Mouse (Mus musculus): Measurements from ENCODE around the gene Myh9.
A peak's percentile ranks its signal among the peaks of the same experiment; 100 is the strongest.

Gene Myh9

DNA sequence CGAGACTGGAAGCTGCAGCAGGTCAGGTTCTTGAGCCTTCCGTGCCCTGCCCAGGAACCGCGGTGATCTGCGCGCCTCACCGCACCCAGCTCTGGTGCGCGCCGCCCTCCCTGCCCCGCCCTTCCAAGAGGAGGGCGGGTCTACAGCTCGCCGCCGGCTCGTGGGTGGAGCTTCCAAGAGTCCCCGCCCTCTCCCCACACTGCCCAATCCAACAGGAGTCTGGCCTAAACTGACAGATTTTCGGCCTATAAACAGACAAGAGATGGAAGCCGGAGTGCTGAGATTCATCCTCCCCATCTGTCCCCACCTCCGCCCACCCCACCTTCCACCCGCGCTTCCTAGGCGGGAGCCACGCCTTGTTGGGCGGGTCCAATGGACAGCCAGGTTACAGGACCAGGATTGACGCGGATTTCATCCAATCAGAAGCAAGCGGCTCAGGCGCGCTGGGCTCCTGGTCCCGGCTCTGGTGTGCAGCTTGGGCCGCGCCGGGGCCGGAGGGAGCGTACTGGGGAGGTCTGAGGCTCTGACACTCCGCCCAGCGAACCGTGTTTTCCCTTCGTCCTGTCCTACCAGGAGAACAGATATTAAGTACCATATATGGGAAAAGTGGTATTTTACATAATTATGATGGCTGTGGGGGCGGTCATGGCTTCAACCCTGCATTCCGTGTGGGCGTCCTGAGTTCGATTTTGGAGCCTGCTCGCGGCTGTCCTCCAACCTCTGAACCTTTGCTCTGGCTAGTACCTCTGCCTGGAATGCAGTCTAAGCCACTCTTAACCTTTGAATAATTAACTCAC lies at the start of gene Myh9:
Gene Myh9 (minus strand): TSS at position 129 of the 797 bp plus-strand sequence.
- peak; percentile 100 for DNase-seq

DNA sequence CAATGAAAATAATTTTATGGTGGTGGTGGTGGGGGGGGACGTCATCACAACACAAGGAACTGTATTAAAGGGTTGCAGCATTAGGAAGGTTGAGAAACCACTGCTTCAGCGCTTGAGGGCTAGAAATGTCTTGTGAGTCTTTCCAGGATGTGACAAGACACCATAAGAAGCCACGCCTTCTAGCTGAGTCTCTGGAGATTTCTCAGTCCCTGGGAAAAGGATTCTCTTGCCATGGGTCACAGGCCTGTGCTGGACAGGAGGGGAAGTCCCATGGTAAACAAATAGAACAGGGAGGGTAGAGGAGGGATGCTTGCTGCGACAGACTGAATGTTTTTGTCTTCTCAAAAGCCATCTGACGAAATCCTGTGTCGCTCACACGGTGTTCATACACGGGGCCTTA lies 49.8 kb upstream of the Myh9 start:
- DNase-seq = peak; percentile 83

DNA sequence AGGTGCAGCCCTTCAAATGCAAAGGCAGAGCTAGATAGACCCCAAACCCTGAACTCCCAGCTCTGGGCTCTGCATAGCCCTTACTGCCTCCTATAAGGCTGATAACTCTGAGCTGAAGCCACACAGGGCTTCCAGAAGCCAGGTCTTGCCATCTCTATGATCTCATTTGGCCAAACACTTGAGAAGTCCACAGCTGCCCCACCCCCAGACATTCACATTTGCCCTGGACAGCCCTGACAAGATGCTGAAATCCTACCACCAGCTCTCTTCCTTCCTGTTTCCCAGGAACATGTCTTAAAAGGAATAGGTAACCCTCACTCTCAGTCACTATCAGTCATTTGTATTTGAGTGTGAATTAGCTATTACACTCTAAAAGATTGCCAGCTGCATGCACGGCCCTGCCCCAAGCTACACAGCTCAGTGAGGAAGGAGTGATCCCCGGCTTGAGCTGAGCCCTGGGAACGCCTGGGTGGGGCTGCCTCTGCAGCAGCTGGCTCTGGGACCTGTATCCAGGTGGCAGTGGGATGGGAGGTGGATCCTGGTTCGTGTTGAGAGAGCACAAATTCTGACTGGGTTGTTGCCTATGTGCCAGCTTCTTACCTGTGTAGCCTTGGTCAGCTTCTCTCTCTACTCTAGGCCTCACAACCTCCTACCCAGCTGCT lies 47.9 kb upstream of the Myh9 start:
- DNase-seq = peak; percentile 81

DNA sequence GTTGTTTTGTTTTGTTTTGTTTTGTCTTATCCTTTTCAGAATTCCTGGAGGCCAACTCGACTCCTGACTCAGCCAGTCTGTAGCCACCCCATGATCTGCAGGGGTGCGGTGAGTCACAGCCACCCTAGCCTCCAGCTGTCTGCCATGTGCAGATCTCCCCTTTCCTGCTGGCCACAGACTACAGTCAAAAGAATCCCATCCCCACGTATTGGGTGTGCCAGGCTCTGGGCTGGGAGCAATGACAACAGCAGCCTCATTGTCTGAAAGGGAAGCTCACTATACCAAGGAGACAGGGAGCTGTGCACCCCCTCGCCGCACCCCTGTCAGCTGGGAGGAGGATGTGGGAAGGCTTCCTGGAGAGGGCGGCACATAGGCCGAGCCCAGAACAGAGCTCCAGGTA lies 46.3 kb upstream of the Myh9 start:
- peak; percentile 49 for DNase-seq

DNA sequence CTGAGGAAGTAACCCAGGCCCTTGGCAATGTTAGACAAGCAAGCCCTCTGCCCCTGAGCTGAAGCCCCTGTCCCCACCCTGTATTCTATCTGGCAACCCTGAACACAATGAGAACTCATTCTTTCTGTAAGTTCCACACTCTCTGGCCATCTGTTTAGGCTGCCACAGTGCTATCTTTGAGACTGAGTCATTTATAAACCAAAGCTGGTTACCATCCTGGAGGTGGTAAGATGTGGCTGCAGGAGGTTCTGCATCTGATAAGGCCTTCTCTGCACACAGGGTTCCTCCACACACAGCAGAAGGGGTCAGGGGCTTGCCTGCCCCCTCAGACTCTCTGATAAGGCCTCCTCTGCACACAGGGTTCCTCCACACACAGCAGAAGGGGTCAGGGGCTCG lies 45.1 kb upstream of the Myh9 start:
- no peak for DNase-seq

DNA sequence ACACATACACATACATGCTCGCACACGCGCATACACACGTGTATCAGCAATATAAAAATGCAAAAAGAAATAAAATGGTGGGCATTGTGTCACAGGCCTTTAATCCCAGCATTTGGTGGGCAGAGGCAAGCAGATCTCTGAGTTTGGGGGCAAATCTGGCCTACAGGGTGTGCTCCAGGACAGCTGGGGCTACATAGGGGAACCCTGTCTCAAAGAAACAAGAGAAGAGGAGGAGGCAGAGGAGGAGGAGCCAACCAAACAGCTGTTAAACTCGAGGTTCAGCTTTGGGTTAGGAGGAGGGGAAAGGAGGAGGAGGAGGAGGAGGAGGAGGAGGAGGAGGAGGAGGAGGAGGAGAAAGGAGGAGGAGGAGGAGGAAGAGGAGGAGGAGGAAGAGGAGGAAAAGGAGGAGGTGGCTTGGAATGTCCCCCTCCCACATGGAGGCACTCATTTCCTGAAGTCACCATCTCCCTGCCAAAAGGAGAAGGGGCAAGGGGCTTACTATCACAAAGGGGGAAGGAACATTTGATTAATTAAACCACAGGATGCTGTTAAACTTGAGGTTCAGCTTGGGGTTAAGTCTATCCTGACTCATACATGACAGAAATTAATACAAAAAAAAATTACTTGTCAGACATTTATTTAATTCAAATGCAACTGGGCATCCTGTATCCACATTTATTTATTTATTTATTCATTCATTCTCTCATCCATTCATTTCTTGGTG lies 44.6 kb upstream of the Myh9 start:
- no peak for DNase-seq

DNA sequence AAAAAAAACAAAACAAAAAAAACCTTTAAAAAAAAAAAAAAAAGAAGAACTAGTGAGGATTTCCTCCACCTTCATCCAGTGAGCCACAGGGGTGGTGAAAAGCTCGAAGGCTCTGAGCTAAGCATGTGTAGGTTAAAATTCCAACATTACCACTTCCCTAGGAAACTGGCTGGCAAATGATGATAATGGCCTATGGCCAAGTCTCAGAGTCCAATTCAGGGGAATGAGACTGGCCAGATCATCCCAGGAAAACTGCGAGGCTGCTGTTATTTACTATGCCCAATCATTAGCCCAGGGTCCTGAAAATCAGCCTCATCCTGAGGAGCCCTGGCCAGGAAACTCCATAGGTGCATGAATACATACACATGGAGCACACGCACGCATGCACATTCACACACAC lies 44.0 kb upstream of the Myh9 start:
- no peak for DNase-seq

DNA sequence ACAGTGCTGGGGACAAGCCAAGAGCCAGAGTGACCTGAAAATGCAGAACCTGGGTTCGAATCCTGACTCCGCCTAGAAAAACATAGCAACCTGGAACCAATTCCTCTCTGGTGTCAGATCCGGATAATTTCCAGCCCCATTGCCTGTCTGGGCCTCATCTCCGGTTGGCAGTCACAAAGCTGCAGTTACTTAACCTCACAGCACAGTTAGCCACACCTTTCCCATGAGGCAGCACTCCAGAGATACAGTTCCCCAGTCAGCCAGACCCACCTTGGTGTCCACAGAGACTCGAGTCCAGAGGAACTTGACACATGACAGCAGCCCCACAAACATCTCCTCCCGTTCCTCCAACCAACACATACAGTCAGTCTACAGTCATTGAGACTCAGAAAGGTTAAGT lies 43.2 kb upstream of the Myh9 start:
- no peak for DNase-seq

DNA sequence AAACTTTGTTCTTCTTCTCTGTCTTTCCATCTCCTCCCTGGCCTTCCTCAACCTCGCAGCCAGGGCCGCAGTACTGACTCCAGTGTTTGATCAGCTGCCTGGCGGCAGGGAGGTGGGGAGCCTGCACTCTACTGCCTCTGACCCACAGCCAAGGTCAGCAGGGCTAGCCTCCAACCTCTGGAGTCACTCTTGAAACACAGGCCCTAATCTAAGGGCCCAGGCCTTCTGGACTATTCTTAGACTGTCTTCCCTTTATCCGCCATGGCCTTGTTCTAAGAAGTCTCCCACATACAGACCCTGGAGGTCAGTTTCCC lies 41.7 kb upstream of the Myh9 start:
- no peak for DNase-seq

DNA sequence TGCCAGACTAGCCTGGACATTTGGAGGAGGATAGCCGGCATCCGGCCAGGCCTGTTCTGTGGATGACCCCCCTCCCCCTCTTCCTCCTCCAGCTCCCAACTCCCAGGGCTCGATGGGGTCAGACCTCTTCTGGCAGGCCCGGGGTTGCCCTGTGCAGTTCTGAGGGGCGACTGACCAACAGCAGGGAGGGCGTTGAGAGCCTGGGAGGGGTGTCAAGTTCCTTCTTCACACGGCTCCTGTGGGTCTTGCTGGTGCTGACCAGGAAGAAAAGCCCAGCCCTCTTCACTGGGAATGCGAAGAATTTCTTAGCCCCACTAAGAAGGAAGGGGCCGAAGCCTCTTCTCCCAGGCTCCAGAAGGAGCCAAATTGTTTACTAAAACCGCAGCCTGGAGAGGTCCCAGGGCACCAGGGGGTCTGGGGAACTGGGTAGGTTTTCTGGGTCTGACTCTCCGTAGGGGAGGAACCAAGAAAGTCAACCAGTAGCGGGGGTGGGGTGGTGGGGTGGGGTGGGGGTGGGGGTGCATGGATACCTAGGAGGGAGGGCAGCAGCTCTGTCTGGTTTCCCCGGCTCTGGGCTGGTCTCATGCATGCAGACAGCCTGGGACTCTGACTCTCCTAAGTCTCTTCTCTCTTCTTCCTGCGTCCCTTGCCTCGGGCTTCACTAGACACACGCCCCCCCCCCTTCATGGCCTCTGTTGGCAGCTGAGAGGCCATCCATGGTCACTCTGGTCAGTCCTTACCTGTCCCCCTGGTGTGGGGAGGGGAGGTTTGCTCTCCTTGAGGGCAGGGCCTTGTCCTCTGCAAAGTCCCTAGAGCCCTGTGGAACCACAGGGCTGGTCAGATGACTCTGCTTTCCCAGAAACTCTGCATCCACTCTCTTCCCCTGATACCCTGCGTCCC lies 41.1 kb upstream of the Myh9 start:
- peak; percentile 78 for DNase-seq

DNA sequence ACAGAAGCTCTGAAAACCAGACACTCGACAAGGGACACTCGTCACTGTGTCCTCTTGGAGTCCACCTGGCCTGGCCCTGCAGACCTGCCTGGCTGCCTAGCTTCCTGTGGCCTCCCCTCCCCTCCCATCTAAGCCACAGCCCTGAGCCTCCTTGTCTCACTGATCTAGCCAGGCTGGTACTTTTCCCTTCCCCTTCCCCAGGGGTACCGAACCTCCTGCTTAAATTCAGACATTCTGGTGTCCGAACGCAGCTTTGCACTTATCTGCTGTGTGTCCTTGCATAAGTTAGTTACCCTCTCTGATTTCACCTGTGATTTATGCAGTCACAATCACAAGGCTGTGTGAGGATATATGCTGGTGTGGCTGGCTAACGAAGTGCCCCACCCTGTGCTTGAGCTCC lies 40.3 kb upstream of the Myh9 start:
- DNase-seq = no peak

DNA sequence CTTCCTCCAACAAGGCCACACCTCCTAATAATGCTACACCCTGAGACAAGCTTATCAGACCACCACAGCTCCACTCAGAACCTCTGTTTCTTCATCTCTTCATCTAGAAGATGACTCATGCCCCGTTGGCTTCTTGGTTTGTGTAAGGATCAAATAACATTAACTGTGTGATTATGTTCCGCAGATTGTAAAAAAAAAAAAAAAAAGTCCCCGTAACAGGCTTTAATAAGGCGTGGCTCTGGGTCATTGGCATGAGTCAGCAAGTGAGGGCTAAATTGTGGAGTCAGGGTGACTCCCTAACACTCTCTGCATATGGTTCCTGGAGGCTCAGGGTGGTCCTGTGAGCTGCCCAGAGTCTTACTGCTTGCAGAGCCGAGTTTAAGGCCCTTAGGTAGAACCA lies 39.7 kb upstream of the Myh9 start:
- DNase-seq = peak; percentile 57

DNA sequence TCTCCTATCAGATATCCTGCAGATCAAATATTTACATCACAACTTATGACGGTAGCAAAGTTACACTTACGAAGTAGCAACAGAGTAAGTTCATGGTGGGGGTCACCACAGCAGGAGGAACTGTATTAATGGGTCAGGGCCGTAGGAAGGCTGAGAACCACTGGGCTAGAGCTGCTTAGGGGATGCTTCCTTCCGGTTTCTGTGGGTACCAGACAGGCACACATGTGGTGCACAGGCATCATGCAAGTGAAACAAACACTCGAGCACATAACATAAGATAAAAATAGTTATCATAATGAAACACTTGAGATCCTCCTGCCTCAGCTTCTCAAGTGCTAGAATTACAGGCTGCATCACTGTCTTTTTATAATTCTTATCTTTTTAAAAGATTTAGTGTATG lies 38.8 kb upstream of the Myh9 start:
- no peak for DNase-seq

DNA sequence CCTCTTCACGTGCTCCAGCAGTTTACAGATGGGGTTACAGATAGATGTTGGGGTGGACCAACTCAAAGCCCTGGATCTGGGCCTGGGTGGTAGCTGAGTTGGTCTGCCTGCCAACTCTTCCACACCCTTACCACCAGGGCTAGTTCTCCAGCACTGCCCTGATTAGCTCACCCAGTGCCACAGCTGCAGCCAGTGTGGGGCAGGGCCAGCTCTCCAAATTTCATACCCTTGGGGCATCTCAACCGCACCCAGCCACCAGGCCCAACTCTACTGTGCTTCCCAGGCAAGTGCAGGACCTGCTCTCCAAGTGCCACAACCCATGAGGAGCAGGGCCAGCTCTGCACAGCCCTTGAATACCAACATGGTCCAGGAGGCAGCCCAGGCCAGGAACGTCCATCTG lies 37.8 kb upstream of the Myh9 start:
- no peak for DNase-seq

DNA sequence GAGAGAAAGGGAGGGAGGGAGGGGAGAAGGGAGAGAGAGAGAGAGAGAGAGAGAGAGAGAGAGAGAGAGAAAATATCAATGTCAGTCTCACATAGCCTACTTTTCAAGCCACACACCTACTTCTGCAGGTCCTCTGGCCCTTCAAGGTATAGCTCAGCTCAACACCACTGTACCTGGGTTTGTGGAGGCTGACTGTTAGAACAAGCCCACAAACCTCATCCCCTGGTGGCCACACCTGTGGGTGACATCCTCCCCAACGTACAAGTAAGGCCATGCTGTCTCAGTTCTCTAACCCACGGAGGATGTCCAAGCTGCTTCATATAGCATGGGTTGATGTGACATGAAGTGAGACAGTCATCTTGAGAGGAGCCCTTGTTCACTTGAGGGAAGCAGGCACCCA lies 35.2 kb upstream of the Myh9 start:
- no peak for DNase-seq

DNA sequence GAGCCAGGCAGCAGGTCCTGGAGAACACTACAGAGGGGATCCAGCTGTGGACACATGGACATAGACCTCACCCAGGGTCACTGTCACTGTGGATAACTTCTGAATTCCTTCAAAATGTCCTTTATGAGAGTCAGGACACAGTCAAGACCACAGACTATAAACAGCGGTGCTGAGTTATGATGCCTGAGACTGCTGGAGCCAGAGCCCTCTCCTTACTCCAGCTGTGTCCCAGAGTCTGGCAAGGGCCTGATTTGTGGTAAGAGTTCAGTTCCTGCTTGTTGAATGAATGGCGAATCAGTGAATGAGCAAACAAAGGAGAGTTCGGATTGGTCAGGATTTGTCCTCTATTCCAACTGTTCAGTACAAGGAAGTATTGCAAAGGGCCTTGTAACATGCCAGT lies 34.7 kb upstream of the Myh9 start:
- no peak for DNase-seq

DNA sequence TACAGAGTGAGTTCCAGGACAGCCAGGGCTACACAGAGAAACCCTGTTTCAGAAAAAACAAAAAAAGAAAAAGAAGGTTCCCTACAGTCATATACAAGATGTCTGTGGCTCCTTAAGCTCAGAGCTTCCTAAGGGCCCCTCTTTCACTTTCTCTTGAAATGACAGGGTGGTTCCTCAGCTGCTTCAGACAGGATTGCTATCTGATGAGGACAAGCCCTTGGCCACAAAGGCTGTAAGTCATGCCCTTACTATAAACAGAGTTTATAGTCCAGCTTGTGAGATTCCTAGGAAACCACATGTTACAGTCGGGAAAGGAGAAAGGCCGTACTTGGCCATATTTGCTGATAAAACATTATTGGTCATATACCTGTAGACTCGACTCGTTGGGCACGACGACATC lies 34.0 kb upstream of the Myh9 start:
- no peak for DNase-seq

DNA sequence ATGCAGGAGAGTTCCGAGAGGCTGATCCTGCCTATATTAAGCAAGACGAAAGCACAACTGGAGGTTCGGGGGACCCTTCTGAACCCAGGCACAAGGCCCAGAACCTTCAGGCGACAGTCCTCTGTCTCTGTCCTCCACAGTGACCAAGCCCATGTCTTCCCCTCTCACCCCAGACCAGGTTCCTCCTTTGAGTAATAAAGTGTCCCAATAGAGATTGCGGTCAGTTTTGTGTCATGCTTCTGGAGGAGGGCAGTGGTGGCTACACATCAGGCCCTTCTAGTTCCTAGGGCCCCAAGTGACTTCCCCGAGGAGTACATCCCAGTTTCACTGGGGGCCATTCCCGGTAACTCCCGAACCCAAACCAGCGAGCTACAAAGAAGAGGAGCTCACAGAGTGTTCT lies 32.8 kb upstream of the Myh9 start:
- DNase-seq = peak; percentile 60

DNA sequence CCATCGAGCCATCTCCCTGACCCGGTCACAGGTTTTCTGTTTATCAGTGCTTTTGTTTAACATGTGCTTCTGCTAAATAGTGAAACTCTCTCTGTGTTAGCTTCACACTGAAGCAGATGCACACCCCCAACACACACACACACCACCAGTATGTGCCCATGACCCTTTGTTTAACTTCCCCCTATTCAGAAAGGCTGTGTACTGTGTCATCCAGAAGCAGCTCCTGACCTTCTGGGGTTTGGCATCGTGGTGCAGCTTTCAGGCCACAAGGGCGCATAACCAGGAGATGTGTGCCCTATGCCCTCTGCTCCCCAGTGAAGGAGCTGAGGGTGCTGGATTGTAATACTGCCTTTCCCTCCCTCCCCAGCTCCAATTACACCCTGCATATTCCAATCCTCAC lies 32.3 kb upstream of the Myh9 start:
- no peak for DNase-seq

DNA sequence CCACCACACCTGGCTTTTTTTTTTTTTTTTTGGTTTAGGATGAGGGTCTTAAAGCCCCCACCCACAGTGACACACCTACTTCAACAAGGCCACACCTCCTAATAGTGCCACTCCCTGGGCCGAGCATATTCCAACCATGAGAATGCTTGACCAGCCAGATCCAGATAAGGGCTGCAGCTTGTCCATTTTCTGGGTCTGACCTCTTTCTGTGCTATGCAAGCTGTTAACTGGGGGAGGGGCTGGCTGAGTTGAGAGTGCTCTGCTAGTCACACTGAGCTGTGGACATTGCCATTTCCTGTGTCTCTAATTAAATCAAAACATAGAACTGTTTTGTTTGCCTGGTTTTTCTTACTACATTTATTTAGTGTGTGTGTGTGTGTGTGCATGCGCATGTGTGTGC lies 31.6 kb upstream of the Myh9 start:
- DNase-seq = no peak

DNA sequence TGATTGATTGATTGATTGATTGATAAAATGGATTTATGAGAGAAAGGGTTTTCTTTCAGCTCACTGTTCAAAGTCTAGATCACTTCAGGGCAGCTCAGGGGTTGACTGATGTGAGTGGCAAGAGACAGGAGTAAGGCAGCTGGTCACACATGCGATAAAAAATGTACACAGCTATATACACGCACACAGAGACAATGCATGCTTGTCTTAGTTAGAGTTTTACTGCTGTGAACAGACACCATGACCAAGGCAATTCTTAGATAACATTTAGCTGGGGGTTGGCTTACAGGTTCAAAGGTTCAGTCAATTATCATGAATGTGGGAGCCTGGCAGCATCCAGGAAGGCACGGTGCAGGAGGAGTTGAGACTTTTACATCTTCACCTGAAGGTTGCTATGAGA lies 31.0 kb upstream of the Myh9 start:
- no peak for DNase-seq

DNA sequence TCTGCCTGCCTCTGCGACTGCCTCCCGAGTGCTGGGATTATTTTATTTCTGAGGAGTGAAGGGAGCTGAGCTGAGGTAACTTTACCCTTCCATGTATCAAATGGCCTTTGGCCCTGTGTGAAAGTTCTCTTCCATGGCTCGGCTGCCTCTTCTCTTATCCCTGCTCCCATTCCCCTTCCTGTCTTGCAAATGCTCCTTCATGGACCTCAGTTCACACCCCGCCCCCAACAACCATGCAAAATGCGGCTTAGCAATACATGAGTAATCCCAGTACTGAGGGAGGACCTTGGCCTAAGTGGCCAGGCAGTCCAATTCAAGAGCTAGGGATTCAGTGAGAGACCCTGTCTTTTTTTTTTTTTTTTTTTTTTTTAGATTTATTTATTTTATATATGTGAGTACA lies 26.4 kb upstream of the Myh9 start:
- DNase-seq = no peak
